Mouse (Mus musculus) CH12.LX (cell line): Measurements from ENCODE around the gene Smap1.

Experiments
- CTCF ChIP-seq, 2 experiments: IDR thresholded peaks in 1 of 2; conservative IDR thresholded peaks in 1 of 2; 2 replicates each; pipeline ENCODE4 v1.5.1; 2011 to 2012; ENCODE audit warnings: low read depth in 2 of 2, low read length in 2 of 2, improper control_type of control experiment in 1 of 2, inconsistent platforms in 1 of 2, mild to moderate bottlenecking in 1 of 2, moderate library complexity in 1 of 2
- EP300 ChIP-seq: IDR thresholded peaks from 2 replicates; pipeline ENCODE4 v1.6.1; 2011; ENCODE audit warnings: low read length, improper control_type of control experiment
- JUND ChIP-seq: conservative IDR thresholded peaks from 2 replicates; pipeline ENCODE4 v1.6.1; 2011; ENCODE audit warnings: low read depth, low read length, improper control_type of control experiment
- MAFK ChIP-seq: IDR thresholded peaks from 2 replicates; pipeline ENCODE4 v1.6.1; 2011; ENCODE audit warnings: low read length, improper control_type of control experiment; ENCODE audit not compliant: insufficient replicate concordance
- POLR2A ChIP-seq: IDR thresholded peaks from 2 replicates; pipeline ENCODE4 v1.6.1; 2011; ENCODE audit warnings: low read depth, mild to moderate bottlenecking, improper control_type of control experiment, low read length
- RAD21 ChIP-seq: IDR thresholded peaks from 2 replicates; pipeline ENCODE4 v1.6.1; 2011; ENCODE audit warnings: low read depth, mild to moderate bottlenecking, low read length, improper control_type of control experiment, moderate library complexity
- RCOR1 ChIP-seq: conservative IDR thresholded peaks from 2 replicates; pipeline ENCODE4 v1.6.1; 2012; ENCODE audit warnings: low read depth, mild to moderate bottlenecking, inconsistent platforms, low read length, improper control_type of control experiment
- TCF12 ChIP-seq: IDR thresholded peaks from 2 replicates; pipeline ENCODE4 v1.6.1; 2014; ENCODE audit warnings: low read depth, mild to moderate bottlenecking, inconsistent platforms, low read length, improper control_type of control experiment
- UBTF ChIP-seq: IDR thresholded peaks from 2 replicates; pipeline ENCODE4 v1.6.1; 2012; ENCODE audit warnings: low read depth, mild to moderate bottlenecking, inconsistent platforms, low read length, improper control_type of control experiment, moderate library complexity
- USF2 ChIP-seq: conservative IDR thresholded peaks from 2 replicates; pipeline ENCODE4 v1.6.1; 2011; ENCODE audit warnings: low read depth, low read length, improper control_type of control experiment
- ZMIZ1 ChIP-seq: IDR thresholded peaks from 2 replicates; pipeline ENCODE4 v1.6.1; 2012; ENCODE audit warnings: low read depth, mild to moderate bottlenecking, inconsistent platforms, low read length, improper control_type of control experiment

DNA sequence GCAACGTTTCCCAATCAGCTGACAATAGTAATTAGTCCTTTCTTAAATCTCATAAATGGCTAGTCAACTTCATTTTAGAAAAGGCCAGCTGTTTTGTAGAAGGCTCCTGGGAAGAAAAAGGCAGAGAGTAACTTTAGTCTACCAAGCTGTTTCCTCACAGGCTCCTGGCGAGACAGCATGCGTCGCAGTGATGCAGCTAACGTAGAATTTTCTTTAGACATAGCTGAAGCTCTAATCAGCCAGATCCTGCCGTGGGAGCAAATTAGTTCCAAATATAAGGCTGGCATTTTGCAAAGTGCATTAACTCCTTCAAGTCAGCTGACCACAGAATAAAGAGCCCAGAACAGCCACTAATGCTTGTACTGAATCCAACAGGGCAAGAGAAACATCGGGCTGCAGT is 26.2 kb upstream of the Smap1 start:
- TF ChIP-seq CTCF (conservative IDR thresholded peaks at IDR 0.05 in 1 of 2, IDR thresholded peaks at IDR 0.05 in 1 of 2; ENCODE audit: low read depth in 2 of 2, low read length in 2 of 2), result no peak
- TF ChIP-seq EP300, result no peak
- TF ChIP-seq JUND, result no peak
- no peak for TF ChIP-seq RCOR1
- no peak for TF ChIP-seq USF2
- TF ChIP-seq POLR2A, result no peak
- TF ChIP-seq ZMIZ1, result no peak
- TF ChIP-seq UBTF, result no peak
- TF ChIP-seq RAD21, result no peak
- TF ChIP-seq MAFK, result no peak
- no peak for TF ChIP-seq TCF12
